Mouse (Mus musculus): ENCODE measurements around the gene Nr1i2. TPM values are rescaled to one million over a fixed set of nuclear protein-coding genes. Genes with fewer than 3 reads are reported as not detected.

Nr1i2 gene
- polyA plus RNA-seq (2015; fragmentation: Nextera tagmentation; extraction: Ambion mirVana): not detected in 2 replicates

DNA sequence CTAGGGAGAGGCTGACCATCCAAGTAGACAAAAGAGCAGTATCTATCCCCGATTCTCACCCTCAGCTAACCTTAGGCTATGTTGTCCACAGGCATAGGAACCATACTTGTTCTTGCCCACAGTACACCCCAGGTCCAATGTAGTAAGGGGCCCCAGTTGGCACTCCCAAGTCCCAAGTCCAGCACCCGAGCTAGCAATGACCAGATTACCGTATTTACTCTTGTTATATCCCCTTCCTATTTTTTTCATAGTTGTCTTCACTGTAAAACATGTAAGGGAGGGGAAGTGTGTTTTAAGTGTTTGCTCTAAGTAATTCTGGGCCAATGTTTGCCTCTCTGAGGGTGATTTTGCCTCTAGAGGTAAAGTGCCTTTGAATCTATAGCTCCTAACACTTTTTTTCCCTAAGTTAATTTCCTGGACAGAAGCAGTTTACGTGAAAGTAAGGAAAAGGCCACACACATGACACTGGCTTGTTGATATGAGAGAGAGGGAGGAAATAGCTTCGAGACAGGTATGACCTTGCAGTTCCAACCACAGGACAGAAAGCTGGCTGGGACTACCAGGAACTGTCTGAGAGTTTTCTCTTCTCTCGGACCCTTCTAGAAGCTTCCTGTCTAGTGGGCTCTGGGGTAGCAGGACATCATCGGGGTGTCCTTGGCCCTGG lies at the start of gene Nr1i2:
TSS of gene Nr1i2 (minus strand) at position 140 of the 664 bp plus-strand sequence.

DNA sequence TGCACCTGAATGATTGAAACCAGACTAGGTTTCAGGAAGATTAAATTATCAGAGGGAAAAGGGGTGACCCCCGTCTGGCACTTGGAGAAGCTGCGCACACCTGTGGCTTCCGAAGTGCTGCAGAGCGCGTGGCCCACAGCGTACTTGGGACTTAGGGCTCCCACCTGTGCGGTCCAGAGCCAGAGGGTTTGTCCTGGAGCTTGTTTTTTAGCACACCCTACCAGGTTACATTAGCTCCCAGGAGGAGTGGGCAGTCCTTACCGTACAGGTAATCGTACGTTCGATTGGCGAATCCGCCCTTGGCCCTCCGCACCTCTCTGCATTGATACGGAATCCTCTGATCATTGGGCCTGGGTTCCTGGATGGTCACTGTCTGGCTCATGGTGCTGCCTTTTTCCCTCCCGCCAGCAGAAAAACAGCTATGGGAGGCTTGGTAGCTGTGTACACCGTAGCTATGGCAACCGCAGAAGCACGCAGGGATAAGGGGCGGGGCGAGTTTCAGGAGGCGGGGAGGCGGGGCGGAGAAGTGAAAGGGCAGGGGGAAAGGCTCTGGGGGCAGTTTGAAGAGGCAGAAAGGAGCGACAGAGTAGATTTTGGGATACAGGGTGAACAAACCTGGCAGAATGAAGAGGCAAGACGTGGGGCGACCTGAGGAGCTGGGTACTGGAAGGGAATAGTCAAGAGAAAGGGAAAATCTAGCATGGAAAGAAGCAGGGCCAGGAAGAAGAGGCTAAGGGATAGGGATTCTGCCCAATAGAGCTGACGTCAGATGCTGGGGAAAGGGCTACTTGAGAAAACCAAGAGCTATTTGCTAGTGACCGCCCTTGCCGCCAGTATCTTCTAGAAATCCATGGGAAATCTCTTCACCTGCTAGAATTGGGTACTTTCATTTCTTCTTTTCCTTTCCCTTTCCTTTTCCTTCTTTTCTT lies 47.0 kb upstream of the Nr1i2 start, which contains the start of gene Maats1:
TSS of gene Maats1 (minus strand) at position 748 of the 929 bp plus-strand sequence.

Other genes starting within 250 kb of the Nr1i2 start
- 27.9 and 32.0 TPM in 2 replicates for gene Gsk3b, start 205.8 kb downstream of the Nr1i2 start, polyA plus RNA-seq (2015; fragmentation: Nextera tagmentation; extraction: Ambion mirVana)
- gene Maats1, start 47.3 kb upstream of the Nr1i2 start, polyA plus RNA-seq (2015; fragmentation: Nextera tagmentation; extraction: Ambion mirVana): not detected in 2 replicates
- gene Cox17, start 52.2 kb upstream of the Nr1i2 start, polyA plus RNA-seq (2015; fragmentation: Nextera tagmentation; extraction: Ambion mirVana): 218 and 233 TPM in 2 replicates
- gene Gm21987, start 52.2 kb upstream of the Nr1i2 start, polyA plus RNA-seq (2015; fragmentation: Nextera tagmentation; extraction: Ambion mirVana): 2.8 and 4.1 TPM in 2 replicates
- gene Popdc2, start 67.4 kb upstream of the Nr1i2 start, polyA plus RNA-seq (2015; fragmentation: Nextera tagmentation; extraction: Ambion mirVana): 485 and 550 TPM in 2 replicates
- gene Pla1a, start 138.3 kb upstream of the Nr1i2 start, polyA plus RNA-seq (2015; fragmentation: Nextera tagmentation; extraction: Ambion mirVana): 7.0 and 7.5 TPM in 2 replicates
- gene Adprh, start 157.9 kb upstream of the Nr1i2 start, polyA plus RNA-seq (2015; fragmentation: Nextera tagmentation; extraction: Ambion mirVana): 85.6 and 86.3 TPM in 2 replicates
- 0.46 and 0.67 TPM in 2 replicates for gene Cd80, start 160.7 kb upstream of the Nr1i2 start, polyA plus RNA-seq (2015; fragmentation: Nextera tagmentation; extraction: Ambion mirVana)
- gene Timmdc1, start 227.8 kb upstream of the Nr1i2 start, polyA plus RNA-seq (2015; fragmentation: Nextera tagmentation; extraction: Ambion mirVana): 21.2 and 22.7 TPM in 2 replicates